Mouse (Mus musculus): ENCODE results near the gene 1600014C23Rik. TPM values are rescaled to one million over a fixed set of nuclear protein-coding genes. Genes with fewer than 3 reads are reported as not detected.

1600014C23Rik gene
- polyA plus RNA-seq, 1 experiment from 2014 or later = not detected

DNA sequence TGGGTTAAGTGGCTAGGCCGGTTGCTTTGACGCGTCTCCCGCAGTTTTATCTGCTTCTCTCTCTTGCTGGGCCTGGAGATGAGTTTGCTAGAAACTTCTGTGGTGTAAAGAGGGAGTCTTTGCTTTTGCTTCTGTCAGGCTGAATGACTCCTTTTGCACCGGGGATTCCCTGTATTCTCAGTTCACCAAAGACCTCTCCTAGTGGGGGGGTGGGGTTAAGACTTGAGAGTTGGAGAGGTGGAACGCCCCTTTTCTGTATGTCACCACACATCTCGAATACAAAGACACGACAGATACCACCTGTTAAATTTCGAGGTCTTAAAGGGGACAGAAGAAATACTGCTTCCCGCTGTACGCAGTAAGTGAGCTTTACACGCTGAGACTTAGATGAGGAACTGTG is 46.9 kb downstream of the 1600014C23Rik start, which contains the start of gene Tmem63b:
Tmem63b (minus strand) TSS at position 190 of the 400 bp plus-strand sequence.
- H3K27me3 ChIP-seq (replicated peaks; ENCODE audit: control insufficient read depth, insufficient read depth, low read length) = no peaks in the 10 kb centered on the region
- peak within 1 kb of the TSS; percentile 66 for H3K4me2 ChIP-seq (ENCODE audit: low read depth, low read length)
- H3K27ac ChIP-seq (replicated peaks; ENCODE audit: low read depth, low read length) = peak within 1 kb of the TSS; percentile 78
- 6% methylated on average over 12 of the region's 12 CpGs for WGBS
- H3K4me3 ChIP-seq (ENCODE audit: low read depth, low read length) = peak within 1 kb of the TSS; percentile 86
- H3K9me3 ChIP-seq (ENCODE audit: control insufficient read depth, low read length) = no peaks in the 10 kb centered on the region
- H3K9ac ChIP-seq (ENCODE audit: low read depth, low read length) = peak within 1 kb of the TSS; percentile 84
- H3K36me3 ChIP-seq (ENCODE audit: control insufficient read depth, insufficient read depth, low read length) = no peaks in the 10 kb centered on the region
- DNase-seq (ENCODE audit: low spot score) = peak; percentile 63
- H3K4me1 ChIP-seq (ENCODE audit: control insufficient read depth, insufficient read depth, low read length) = peaks cover 12% of the 10 kb centered on the region; the same call in 1 of the 2 replicates
- ATAC-seq (ENCODE audit: low read depth) = no peak; the same call in 1 of the 2 replicates

DNA sequence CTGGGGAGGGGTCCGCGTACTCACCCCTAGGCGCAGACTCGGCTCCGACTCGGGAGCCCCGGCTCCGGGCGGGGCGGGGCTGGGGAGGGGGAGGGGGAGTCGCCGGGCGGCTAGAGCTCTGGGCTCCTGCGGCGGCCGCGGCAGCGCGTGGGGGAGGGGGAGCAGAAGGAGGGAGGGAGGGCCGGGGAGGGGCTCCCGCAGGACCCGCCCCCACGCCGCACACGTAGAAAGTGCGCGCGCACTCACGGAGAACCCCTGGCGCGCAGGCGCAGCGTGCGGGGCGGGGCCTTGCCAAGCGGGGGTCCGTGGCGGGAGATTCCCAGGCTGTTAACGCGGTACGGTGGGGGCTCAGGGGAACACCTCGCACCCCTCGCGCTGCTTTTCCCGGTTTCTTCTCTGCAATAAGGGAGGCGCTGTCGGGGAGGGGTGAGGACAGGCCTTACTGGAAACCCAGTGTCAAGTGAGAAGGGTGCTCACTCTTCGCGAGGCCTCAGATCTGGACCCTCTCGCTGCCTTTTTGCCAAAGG is 47.5 kb downstream of the 1600014C23Rik start, which contains the start of gene Mrpl14:
Mrpl14 (plus strand) TSS at position 230 of the 527 bp plus-strand sequence.
- peak; percentile 97 for DNase-seq (ENCODE audit: low spot score)
- H3K4me1 ChIP-seq (ENCODE audit: control insufficient read depth, insufficient read depth, low read length) = peaks cover 12% of the 10 kb centered on the region; the same call in 1 of the 2 replicates
- no peaks in the 10 kb centered on the region for H3K27me3 ChIP-seq (replicated peaks; ENCODE audit: control insufficient read depth, insufficient read depth, low read length)
- WGBS = under 1% methylated on average over 23 of the region's 50 CpGs
- no peaks in the 10 kb centered on the region for H3K9me3 ChIP-seq (ENCODE audit: control insufficient read depth, low read length)
- H3K4me3 ChIP-seq (ENCODE audit: low read depth, low read length) = peak within 1 kb of the TSS; percentile 86
- H3K4me2 ChIP-seq (ENCODE audit: low read depth, low read length) = peak within 1 kb of the TSS; percentile 66
- peak within 1 kb of the TSS; percentile 78 for H3K27ac ChIP-seq (replicated peaks; ENCODE audit: low read depth, low read length)
- H3K9ac ChIP-seq (ENCODE audit: low read depth, low read length) = peak within 1 kb of the TSS; percentile 84
- no peaks in the 10 kb centered on the region for H3K36me3 ChIP-seq (ENCODE audit: control insufficient read depth, insufficient read depth, low read length)
- ATAC-seq (ENCODE audit: low read depth) = peak; percentile 89

DNA sequence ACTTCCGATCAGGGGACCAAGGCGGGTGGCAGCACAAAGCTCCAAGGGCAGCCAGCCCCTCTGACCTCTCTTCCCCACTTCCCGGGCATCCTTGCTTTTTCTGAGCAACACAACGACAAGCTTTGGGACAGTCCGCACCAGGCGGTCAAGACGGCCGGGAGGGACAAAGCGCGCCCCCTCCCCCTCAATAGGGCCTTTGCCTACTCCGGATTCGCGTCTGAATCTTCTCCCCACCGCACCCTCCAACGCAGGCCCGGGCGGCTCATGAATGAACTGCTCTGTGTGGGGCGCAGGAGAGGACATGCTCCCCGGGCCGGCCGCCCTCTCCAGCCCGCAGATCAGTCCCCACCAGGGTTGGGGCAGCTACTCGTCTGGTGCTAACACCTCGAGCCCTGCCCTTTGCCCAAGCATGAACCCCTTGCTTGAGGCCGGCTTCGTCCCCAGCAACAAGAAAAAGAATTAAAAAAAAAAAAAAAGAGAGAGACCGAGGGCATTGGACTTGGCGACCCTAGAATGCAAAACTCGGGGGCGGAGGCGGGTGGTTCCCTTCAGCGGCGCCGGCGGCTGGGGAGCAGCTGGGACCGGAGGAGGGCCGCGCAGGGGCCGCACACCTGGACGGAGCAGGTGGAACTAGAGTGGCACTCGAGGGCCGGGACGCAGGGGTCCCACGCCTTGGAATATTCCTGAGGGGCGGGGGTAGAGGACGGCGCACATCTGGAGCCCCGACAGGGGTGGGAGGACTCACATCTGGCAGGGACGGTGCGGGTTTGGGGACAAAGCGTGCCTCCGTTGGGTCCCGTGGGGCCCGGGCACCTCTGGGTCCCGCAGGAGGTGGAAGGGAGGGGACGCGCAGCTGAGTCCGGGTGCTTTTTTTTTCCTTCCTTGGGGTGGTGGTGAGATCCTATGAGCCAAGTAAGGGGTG is 48.2 kb downstream of the 1600014C23Rik start:
- DNase-seq (ENCODE audit: low spot score) = peak; percentile 50
- Histone ChIP-seq H3K9ac (ENCODE audit: low read depth, low read length) (peak overlapping the region; percentile 84), H3K4me1 (ENCODE audit: control insufficient read depth, insufficient read depth, low read length) (peaks cover 19% of the 10 kb centered on the region; the same call in 1 of the 2 replicates), H3K4me2 (ENCODE audit: low read depth, low read length) (peak overlapping the region; percentile 66), H3K4me3 (ENCODE audit: low read depth, low read length) (peak overlapping the region; percentile 86), H3K27me3 (replicated peaks; ENCODE audit: control insufficient read depth, insufficient read depth, low read length) (no peaks in the 10 kb centered on the region), H3K36me3 (ENCODE audit: control insufficient read depth, insufficient read depth, low read length) (no peaks in the 10 kb centered on the region), H3K9me3 (ENCODE audit: control insufficient read depth, low read length) (no peaks in the 10 kb centered on the region), H3K27ac (replicated peaks; ENCODE audit: low read depth, low read length) (peak overlapping the region; percentile 78)
- under 1% methylated on average over 52 of the region's 58 CpGs for WGBS
- ATAC-seq (ENCODE audit: low read depth) = peak; percentile 56

DNA sequence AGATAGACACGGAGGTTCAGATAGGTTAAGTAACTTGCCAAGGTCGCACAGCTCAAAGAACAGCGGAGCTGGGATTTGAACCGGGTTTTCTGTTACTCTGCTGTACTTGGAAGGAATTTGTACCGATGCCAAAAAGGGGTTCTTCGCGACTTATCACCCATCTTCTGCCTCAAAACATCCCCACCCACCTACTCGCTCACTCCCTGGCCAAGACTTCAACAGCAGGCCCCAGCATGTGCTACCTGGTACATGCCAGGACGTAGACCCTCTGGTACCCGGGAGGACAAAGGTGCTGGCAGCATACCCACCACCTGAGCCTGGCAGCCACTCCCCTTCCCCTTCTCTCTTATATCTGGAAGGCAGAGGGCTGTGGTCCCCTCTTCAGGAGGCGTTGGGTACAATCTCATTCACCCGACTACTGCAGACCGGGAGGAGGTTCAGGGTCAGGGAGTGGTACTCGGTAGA is 48.9 kb downstream of the 1600014C23Rik start:
- peak; percentile 9; the same call in 1 of the 2 replicates for ATAC-seq (ENCODE audit: low read depth)

More for the DNA sequence above, 48.9 kb downstream of the 1600014C23Rik start:
- WGBS = 29% methylated on average over 14 of the region's 14 CpGs
- H3K27ac ChIP-seq (replicated peaks; ENCODE audit: low read depth, low read length) = peak overlapping the region; percentile 78
- peak; percentile 66 for DNase-seq (ENCODE audit: low spot score)
- peak overlapping the region; percentile 86 for H3K4me3 ChIP-seq (ENCODE audit: low read depth, low read length)
- H3K27me3 ChIP-seq (replicated peaks; ENCODE audit: control insufficient read depth, insufficient read depth, low read length) = no peaks in the 10 kb centered on the region
- H3K4me1 ChIP-seq (ENCODE audit: control insufficient read depth, insufficient read depth, low read length) = peaks cover 19% of the 10 kb centered on the region; the same call in 1 of the 2 replicates
- peak overlapping the region; percentile 66 for H3K4me2 ChIP-seq (ENCODE audit: low read depth, low read length)
- H3K9ac ChIP-seq (ENCODE audit: low read depth, low read length) = peak overlapping the region; percentile 84
- no peaks in the 10 kb centered on the region for H3K9me3 ChIP-seq (ENCODE audit: control insufficient read depth, low read length)
- H3K36me3 ChIP-seq (ENCODE audit: control insufficient read depth, insufficient read depth, low read length) = no peaks in the 10 kb centered on the region

Other genes starting within 250 kb of the 1600014C23Rik start
- gene Aars2, start 227.0 kb downstream of the 1600014C23Rik start, polyA plus RNA-seq (2014; fragmentation: Nextera tagmentation; extraction: Ambion mirVana) = 12.5 and 14.5 TPM in 2 replicates
- gene Tcte1, start 210.4 kb downstream of the 1600014C23Rik start, polyA plus RNA-seq (2014; fragmentation: Nextera tagmentation; extraction: Ambion mirVana) = 0.93 and 2.7 TPM in 2 replicates
- gene Tmem151b, start 184.2 kb downstream of the 1600014C23Rik start, polyA plus RNA-seq (2014; fragmentation: Nextera tagmentation; extraction: Ambion mirVana) = 1.7 and 2.8 TPM in 2 replicates
- gene Nfkbie, start 178.1 kb downstream of the 1600014C23Rik start, polyA plus RNA-seq (2014; fragmentation: Nextera tagmentation; extraction: Ambion mirVana) = 4.3 and 4.7 TPM in 2 replicates
- gene Slc35b2, start 170.0 kb downstream of the 1600014C23Rik start, polyA plus RNA-seq (2014; fragmentation: Nextera tagmentation; extraction: Ambion mirVana) = 139 and 143 TPM in 2 replicates
- gene Hsp90ab1, start 160.6 kb downstream of the 1600014C23Rik start, polyA plus RNA-seq (2014; fragmentation: Nextera tagmentation; extraction: Ambion mirVana) = 1,431 and 1,467 TPM in 2 replicates
- 96.5 and 110 TPM in 2 replicates for gene Slc29a1, start 134.2 kb downstream of the 1600014C23Rik start, polyA plus RNA-seq (2014; fragmentation: Nextera tagmentation; extraction: Ambion mirVana)
- gene Mymx, start 131.7 kb downstream of the 1600014C23Rik start, polyA plus RNA-seq (2014; fragmentation: Nextera tagmentation; extraction: Ambion mirVana) = 52.1 and 52.5 TPM in 2 replicates
- gene Capn11, start 74.5 kb downstream of the 1600014C23Rik start, polyA plus RNA-seq (2014; fragmentation: Nextera tagmentation; extraction: Ambion mirVana) = 0.83 TPM in 1 of 2 replicates, not detected in the other
- gene Mrpl14, start 47.5 kb downstream of the 1600014C23Rik start, polyA plus RNA-seq (2014; fragmentation: Nextera tagmentation; extraction: Ambion mirVana) = 146 and 148 TPM in 2 replicates
- gene Tmem63b, start 46.9 kb downstream of the 1600014C23Rik start, polyA plus RNA-seq (2014; fragmentation: Nextera tagmentation; extraction: Ambion mirVana) = 30.4 and 32.9 TPM in 2 replicates